In the genomic region with DNA sequence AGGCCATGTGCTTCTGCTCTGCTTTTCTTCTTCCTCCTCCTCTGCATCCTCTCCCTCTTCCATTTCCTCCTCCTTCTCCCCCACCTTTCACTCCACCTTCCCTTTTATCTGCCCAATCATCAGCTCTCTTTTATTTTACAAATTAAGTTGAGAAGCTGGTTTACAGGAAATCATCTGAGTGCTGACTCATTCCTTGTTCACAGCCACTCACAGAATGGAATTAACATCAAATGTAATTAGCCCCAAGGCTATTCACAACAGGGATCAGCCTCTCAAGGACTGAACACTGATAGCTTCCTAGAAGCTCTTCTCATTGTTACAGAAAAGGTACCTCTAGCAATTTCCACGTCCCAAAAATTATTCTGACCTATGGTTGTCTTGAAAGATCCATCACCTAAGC, we compare ENCODE assay signal across 31 mouse cellular contexts. TPM values are rescaled to one million over a fixed set of nuclear protein-coding genes. Genes with fewer than 3 reads are reported as not detected.
"Had no signal": no experiment of that assay in that cellular context is flagged by ENCODE, and none has a peak within 500 bp of the region (broad histone marks: within the 10 kb centered on the region; RNA-seq: fewer than 3 reads in every experiment).

No protein-coding gene starts in this region.

- H3K4me2 ChIP-seq: heart, embryonic 11.5 days; heart, embryonic 13.5 days; heart, embryonic 15.5 days; hindbrain, embryonic 13.5 days; hindbrain, embryonic 15.5 days; kidney, embryonic 15.5 days; limb, embryonic 12.5 days; liver, embryonic 11.5 days had no signal

- ATAC-seq: hindbrain, postnatal 0 days; intestine, embryonic 16.5 days had no signal

- H3K4me1 ChIP-seq: heart, embryonic 13.5 days; heart, embryonic 15.5 days; hindbrain, embryonic 13.5 days; hindbrain, embryonic 15.5 days; kidney, embryonic 15.5 days; limb, embryonic 10.5 days; limb, embryonic 12.5 days had no signal

- H3K27me3 ChIP-seq: heart, embryonic 13.5 days; heart, embryonic 15.5 days; hindbrain, embryonic 13.5 days; hindbrain, embryonic 15.5 days; kidney, embryonic 15.5 days; limb, embryonic 12.5 days had no signal

- DNase-seq: gastrocnemius, postnatal 14 days; gastrocnemius, postnatal 36 days; heart, adult 11 months; heart, adult 2 months; heart, postnatal 14 days; heart, postnatal 36 days; kidney, adult 11 months; kidney, adult 2 months; kidney, adult 9 months; kidney, postnatal 14 days; kidney, postnatal 36 days; layer of hippocampus, adult 9-11 months; layer of hippocampus, postnatal 36 days; liver had no signal

- H3K27ac ChIP-seq: heart, adult 2 months; heart, embryonic 13.5 days; heart, embryonic 15.5 days; hindbrain, embryonic 13.5 days; hindbrain, embryonic 15.5 days; hindbrain, postnatal 0 days; kidney, embryonic 15.5 days; kidney, postnatal 0 days; limb, embryonic 10.5 days; limb, embryonic 12.5 days had no signal

- H3K4me3 ChIP-seq: heart, adult 2 months; heart, embryonic 13.5 days; heart, embryonic 15.5 days; hindbrain, embryonic 13.5 days; hindbrain, embryonic 15.5 days; kidney, embryonic 15.5 days; limb, embryonic 10.5 days; limb, embryonic 12.5 days had no signal

- H3K9ac ChIP-seq: heart, embryonic 13.5 days; heart, embryonic 15.5 days; hindbrain, embryonic 13.5 days; hindbrain, embryonic 15.5 days; kidney, embryonic 15.5 days; limb, embryonic 12.5 days had no signal

RNA-seq across cellular contexts. Expression of a gene that starts 34.1 kb away (rescaled TPM):
- polyA plus RNA-seq: large intestine, adult 2 months had no signal

RNA-seq across cellular contexts. Expression of a gene that starts 46.2 kb away (rescaled TPM):
- polyA plus RNA-seq: heart, adult 2 months; heart, embryonic 11.5 days; heart, embryonic 13.5 days; heart, embryonic 15.5 days; heart, postnatal 0 days; hindbrain, embryonic 11.5 days; hindbrain, embryonic 13.5 days; hindbrain, embryonic 15.5 days; hindbrain, postnatal 0 days; intestine, embryonic 14.5 days; intestine, embryonic 16.5 days; kidney, adult 2 months; kidney, embryonic 15.5 days; kidney, postnatal 0 days; large intestine, adult 2 months; limb, embryonic 10.5 days; limb, embryonic 12.5 days; limb, embryonic 14.5 days; liver, embryonic 11.5 days had no signal

RNA-seq across cellular contexts. Expression of a gene that starts 46.9 kb away (rescaled TPM):
- polyA plus RNA-seq: heart, embryonic 13.5 days; heart, postnatal 0 days; hindbrain, embryonic 11.5 days; hindbrain, embryonic 13.5 days; hindbrain, embryonic 15.5 days; hindbrain, postnatal 0 days; intestine, embryonic 14.5 days; intestine, embryonic 16.5 days; kidney, embryonic 15.5 days; kidney, postnatal 0 days; limb, embryonic 10.5 days had no signal
